Mouse (Mus musculus) hindbrain, postnatal 0 days (tissue): ENCODE measurements around the gene Rpp25l. TPM values are rescaled to one million over a fixed set of nuclear protein-coding genes. Genes with fewer than 3 reads are reported as not detected.
A peak's percentile ranks its signal among the peaks of the same experiment; 100 is the strongest.
"Not testable (repeated sequence)": the region's sequence is repeated elsewhere in the genome, so short reads cannot be mapped to it uniquely, and the experiment has no call there.

Experiments used
- ATAC-seq: fragments of 200-750 bp; cut with Nextera tagmentation; 2 replicates; pipeline ENCODE4 v1.8.0; 2017; ENCODE audit warnings: mild to moderate bottlenecking, moderate TSS enrichment, moderate library complexity
- DNase-seq: peaks from one replicate; pipeline ENCODE4 v3.0.0-alpha.2; 2015; ENCODE audit warnings: low spot score
- H3K27ac ChIP-seq: fragments of 300-500 bp; sonication (generic); 2 replicates; pipeline ENCODE4 v1.5.1; 2014; ENCODE audit warnings: mild to moderate bottlenecking
- H3K27me3 ChIP-seq: fragments of 300-500 bp; sonication (generic); 2 replicates; pipeline ENCODE4 v1.6.1; 2014; ENCODE audit warnings: low read length, mixed read lengths; ENCODE audit not compliant: insufficient read depth
- H3K36me3 ChIP-seq: fragments of 300-500 bp; sonication (generic); 2 replicates; pipeline ENCODE4 v1.6.1; 2014; ENCODE audit warnings: low read length, mixed read lengths; ENCODE audit not compliant: insufficient read depth
- H3K4me1 ChIP-seq: fragments of 300-500 bp; sonication (generic); 2 replicates; pipeline ENCODE4 v1.6.1; 2014; ENCODE audit warnings: antibody characterized with exemption, low read length, mixed read lengths; ENCODE audit not compliant: insufficient read depth
- H3K4me2 ChIP-seq: fragments of 300-500 bp; sonication (generic); 2 replicates; pipeline ENCODE4 v1.6.1; 2014; ENCODE audit warnings: low read depth, mild to moderate bottlenecking, low read length, moderate library complexity, mixed read lengths
- H3K4me3 ChIP-seq: fragments of 300-500 bp; sonication (generic); 2 replicates; pipeline ENCODE4 v1.5.1; 2014; ENCODE audit warnings: low read length
- H3K9ac ChIP-seq: fragments of 300-500 bp; sonication (generic); replicated peaks from 2 replicates; pipeline ENCODE4 v1.6.1; 2014; ENCODE audit warnings: mild to moderate bottlenecking, low read length, moderate library complexity, mixed read lengths
- H3K9me3 ChIP-seq: fragments of 300-500 bp; sonication (generic); 2 replicates; pipeline ENCODE4 v1.6.1; 2016; ENCODE audit warnings: low read length, mixed read lengths
- CTCF ChIP-seq: IDR thresholded peaks from 2 replicates; pipeline ENCODE4 v1.5.1; 2016; ENCODE audit warnings: antibody characterized with exemption, control low read depth, low read depth
- WGBS: fragments of 180-500 bp; shearing (Covaris S2); extraction: QIAGEN DNeasy Blood & Tissue Kit; methylation state at CpG from one replicate; pipeline ENCODE4 v1.1.7; 2014; 5-methylcytosine and 5-hydroxymethylcytosine counted together
- polyA plus RNA-seq: library from polyadenylated mRNA; unstranded; fragments of >200 nt; fragmentation: Nextera tagmentation; extraction: Ambion mirVana; gene quantifications from 2 replicates; pipeline ENCODE4 v1.2.1, GENCODE M21; 2015
- total RNA-seq: library from RNA; depleted of rRNA; stranded (reverse); fragments of >200 nt; gene quantifications from 2 replicates; pipeline ENCODE4 v1.2.3, GENCODE M21; 2014

The Rpp25l gene
- total and polyA plus RNA-seq, 2 experiments from 2014 or later, result 35.0 to 47.3 TPM

DNA sequence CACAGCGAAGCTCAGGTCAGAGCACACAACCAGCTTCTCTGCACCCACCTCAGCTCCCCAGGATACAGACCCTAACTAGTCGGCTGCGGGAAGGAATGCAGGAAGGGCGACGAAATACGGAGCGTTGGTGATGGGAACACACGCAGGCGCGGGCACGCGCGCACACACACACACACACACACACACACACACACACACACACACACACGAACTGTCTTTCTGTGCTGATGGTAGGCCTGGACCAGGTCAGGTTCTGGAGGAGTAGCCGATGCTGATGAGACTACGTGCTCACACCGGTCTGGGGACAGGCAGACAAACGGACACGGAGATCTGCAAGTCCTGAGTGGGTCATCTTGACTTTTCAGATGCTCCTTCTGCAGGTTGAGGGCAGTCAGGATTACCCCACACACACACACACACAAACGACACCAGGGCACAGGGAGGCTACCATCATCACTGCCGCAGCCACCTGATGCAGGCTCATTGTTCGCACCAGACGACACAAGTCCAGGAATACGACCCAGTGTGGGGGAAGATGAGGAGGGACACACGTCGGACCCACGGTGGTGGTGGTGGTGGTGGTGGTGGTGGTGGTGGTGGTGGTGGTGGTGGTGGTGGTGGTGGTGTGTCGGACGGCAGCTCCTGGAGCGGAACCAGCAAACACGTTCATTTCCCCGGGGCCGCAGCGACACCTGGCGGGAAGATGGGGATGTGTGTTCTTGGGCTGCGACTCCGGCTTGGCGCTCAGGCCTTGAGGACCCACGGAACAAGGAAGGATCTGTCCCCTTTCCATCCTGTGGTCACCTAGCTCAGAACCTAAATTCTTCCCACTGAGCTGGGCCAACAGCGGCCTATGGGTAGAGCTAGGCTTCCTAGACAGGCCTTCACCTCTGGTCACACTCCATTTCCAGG is 16.1 kb downstream of the Rpp25l start, which contains the start of gene Cntfr:
Gene Cntfr (minus strand): TSS at position 160 of the 912 bp plus-strand sequence.
- not testable (repeated sequence) for H3K27ac ChIP-seq, H3K4me2 ChIP-seq, H3K4me3 ChIP-seq, ATAC-seq, H3K4me1 ChIP-seq, H3K9ac ChIP-seq, H3K27me3 ChIP-seq, H3K36me3 ChIP-seq, H3K9me3 ChIP-seq
- peak; percentile 82 for DNase-seq
- 21% methylated on average over 26 of the region's 40 CpGs for WGBS
- TF ChIP-seq CTCF, result peak; percentile 80

DNA sequence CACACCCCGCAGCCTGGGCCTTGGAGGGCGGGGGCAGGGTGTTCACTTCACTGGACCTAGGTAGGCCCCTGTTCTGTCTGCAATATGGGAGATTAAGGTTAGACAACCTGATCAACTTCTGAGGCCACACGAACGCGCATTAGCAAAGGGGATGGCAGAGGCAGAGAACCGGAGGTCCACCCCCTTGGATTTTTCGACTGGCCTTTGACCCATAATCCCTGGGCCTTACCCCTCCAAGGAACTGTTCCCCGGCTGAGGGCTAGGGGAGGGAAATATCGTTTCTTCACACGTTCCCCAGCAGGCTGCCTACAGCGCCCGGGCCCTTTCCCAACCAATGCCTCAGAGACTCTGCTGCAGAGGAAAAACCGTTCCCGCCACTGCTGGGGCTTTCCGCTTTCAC is 16.9 kb downstream of the Rpp25l start:
- not testable (repeated sequence) for H3K27ac ChIP-seq, DNase-seq, H3K9ac ChIP-seq, ATAC-seq, H3K27me3 ChIP-seq, H3K9me3 ChIP-seq, H3K4me3 ChIP-seq, H3K4me1 ChIP-seq, H3K36me3 ChIP-seq, H3K4me2 ChIP-seq
- 19% methylated on average over 11 of the region's 15 CpGs for WGBS

DNA sequence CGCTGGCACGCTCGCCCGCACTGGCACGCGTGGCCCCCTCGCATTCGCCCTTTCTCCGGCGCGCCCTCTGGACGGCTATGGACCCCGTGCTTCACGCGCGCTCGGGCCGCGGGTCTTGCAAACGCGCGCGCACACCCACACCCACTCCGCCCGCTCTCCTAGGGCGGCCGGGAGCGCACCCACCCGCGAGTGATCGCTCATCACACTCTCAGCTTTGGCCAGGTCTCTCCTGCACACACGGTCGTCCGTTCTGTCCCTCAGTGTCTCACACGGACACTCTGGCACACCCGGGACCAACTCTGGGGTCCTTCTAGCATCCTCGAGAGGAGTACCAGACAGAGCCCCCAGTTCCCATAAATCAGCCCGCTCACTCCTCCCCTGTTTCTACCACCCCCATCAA is 17.5 kb downstream of the Rpp25l start:
- not testable (repeated sequence) for H3K4me2 ChIP-seq, DNase-seq, H3K4me1 ChIP-seq, ATAC-seq, H3K27me3 ChIP-seq, H3K27ac ChIP-seq, H3K4me3 ChIP-seq, H3K9me3 ChIP-seq, H3K36me3 ChIP-seq, H3K9ac ChIP-seq
- WGBS, result 0% methylated on average over 10 of the region's 38 CpGs

DNA sequence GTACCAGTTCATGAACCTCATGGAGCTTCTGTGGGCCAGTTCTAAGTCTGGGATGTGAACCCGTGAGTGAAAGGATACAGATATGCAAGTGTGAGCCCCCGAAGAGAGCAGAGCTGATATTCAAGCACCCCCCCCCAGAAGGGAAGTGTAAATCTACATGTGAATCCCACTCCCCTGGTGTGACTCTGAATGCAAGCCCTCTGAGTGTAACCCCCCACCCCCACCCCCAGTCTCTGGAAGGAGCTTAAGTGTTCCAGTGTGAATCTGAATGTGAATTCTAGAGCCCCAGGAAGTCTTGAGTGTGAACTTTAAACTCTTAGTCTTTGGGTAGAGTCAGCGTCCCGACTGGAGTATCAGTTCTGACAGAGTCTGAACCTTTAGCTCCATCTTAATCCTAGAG is 19.8 kb downstream of the Rpp25l start:
- not testable (repeated sequence) for H3K36me3 ChIP-seq, H3K4me2 ChIP-seq, ATAC-seq, H3K4me3 ChIP-seq, H3K4me1 ChIP-seq, H3K27me3 ChIP-seq, H3K27ac ChIP-seq, DNase-seq, H3K9me3 ChIP-seq, H3K9ac ChIP-seq
- 15% methylated on average over 4 of the region's 4 CpGs for WGBS

DNA sequence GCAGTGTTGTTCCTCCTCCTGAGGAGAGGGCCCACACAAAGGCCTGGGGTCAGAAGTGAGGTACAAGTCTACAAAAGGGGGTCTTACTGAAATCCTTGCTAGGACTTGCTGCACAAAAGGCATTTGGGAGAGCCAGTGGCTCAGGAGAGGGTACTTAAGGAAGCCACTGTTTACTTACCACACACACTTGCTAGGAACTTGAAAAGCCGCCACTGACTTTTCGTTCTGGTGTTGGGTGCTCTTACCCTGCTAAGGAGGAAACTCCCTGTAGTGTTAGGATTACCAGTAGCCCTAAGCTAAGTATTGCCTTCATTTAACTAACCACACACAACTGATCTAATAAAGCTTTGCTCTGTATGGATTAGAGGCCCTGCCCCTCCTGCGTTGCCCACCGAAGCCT is 23.3 kb downstream of the Rpp25l start:
- not testable (repeated sequence) for H3K4me1 ChIP-seq, H3K4me2 ChIP-seq, ATAC-seq, H3K9me3 ChIP-seq, DNase-seq, H3K4me3 ChIP-seq, H3K27ac ChIP-seq, H3K9ac ChIP-seq, H3K36me3 ChIP-seq, H3K27me3 ChIP-seq
- no CpG with 5 or more reads among the region's 4 CpGs for WGBS

DNA sequence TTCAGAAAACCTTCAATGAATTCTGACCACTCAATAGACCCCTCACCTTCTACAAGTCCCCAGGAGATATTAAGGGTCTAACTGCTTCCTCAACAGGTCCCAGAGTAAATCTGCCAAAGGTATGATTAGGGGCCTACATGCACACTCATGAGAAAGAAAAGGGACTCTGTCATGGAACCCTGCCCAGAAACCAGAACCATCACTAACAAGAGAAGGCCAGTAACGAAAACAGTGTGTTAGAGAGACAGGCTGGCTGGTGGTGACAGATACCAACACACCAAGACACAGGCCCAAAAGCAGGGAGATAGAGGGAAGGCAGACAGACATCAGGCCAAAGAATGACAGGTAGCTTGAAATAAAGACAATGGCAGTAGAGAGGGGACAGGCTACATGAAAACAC is 24.8 kb downstream of the Rpp25l start:
- not testable (repeated sequence) for H3K9me3 ChIP-seq, H3K27me3 ChIP-seq, H3K4me1 ChIP-seq, ATAC-seq, H3K4me2 ChIP-seq, DNase-seq, H3K9ac ChIP-seq, H3K27ac ChIP-seq, H3K4me3 ChIP-seq, H3K36me3 ChIP-seq
- WGBS, result 37% methylated on average over 1 of the region's 1 CpGs

DNA sequence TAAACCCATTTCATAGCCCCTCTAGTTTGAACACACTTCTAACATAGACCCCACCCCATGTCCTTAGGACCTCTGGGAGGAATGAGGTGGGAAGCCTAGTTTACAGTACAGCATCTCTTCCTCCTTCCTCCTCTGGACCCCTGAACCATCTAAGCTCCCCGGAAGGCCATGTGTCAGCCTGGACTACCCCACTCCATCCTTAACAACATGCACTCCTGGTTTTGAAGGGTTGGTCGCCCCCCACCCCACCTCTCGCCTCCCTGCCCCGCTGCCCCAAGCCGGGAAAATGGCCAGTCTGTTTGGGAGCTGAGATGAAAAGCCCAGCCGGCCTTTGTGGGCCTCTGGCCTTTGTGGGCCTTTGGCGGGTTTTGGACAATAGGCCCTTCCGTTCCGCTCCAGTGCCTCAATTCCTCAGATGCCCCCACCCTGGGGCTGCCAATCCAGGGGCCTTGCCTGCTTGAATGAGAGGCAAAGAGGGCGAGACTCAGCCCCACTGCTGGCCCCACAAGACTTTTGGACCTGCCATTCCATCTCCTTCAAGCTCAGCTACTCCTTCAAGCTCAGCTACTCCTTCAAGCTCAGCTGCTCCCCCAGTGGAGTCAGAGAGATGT is 27.3 kb downstream of the Rpp25l start:
- not testable (repeated sequence) for H3K36me3 ChIP-seq, H3K4me3 ChIP-seq, H3K27me3 ChIP-seq, H3K9me3 ChIP-seq, H3K27ac ChIP-seq, ATAC-seq, H3K4me1 ChIP-seq, H3K9ac ChIP-seq, H3K4me2 ChIP-seq, DNase-seq
- WGBS, result 19% methylated on average over 10 of the region's 10 CpGs

DNA sequence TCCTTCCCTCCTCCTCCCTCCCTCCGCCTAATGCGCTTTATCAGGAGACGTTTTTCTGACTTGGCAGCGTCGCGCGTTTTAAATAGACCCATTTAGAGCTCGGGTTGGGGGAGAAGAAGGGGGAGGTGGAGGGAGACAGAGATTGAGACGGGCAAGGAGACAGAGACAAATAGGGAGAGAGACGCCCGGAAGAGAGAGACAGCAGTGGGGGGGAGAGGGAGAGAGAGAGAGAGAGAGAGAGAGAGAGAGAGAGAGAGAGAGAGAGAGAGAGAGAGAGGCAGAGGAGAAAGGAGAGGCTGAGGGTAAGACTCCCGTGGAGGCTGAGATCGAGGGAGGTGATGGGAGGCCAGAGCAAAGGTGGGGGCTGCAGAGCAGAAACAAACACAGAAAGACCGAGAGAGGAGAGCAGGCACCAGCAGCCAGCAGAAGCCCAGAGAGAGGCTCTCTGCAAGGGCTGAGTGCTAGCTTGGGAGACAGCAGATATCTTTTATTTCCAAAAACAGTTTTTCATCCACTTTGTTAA is 28.3 kb downstream of the Rpp25l start:
- not testable (repeated sequence) for ATAC-seq, H3K27me3 ChIP-seq, H3K9ac ChIP-seq, H3K36me3 ChIP-seq, H3K4me2 ChIP-seq, H3K4me3 ChIP-seq, DNase-seq, H3K27ac ChIP-seq, H3K4me1 ChIP-seq, H3K9me3 ChIP-seq
- WGBS, result 0% methylated on average over 14 of the region's 14 CpGs

DNA sequence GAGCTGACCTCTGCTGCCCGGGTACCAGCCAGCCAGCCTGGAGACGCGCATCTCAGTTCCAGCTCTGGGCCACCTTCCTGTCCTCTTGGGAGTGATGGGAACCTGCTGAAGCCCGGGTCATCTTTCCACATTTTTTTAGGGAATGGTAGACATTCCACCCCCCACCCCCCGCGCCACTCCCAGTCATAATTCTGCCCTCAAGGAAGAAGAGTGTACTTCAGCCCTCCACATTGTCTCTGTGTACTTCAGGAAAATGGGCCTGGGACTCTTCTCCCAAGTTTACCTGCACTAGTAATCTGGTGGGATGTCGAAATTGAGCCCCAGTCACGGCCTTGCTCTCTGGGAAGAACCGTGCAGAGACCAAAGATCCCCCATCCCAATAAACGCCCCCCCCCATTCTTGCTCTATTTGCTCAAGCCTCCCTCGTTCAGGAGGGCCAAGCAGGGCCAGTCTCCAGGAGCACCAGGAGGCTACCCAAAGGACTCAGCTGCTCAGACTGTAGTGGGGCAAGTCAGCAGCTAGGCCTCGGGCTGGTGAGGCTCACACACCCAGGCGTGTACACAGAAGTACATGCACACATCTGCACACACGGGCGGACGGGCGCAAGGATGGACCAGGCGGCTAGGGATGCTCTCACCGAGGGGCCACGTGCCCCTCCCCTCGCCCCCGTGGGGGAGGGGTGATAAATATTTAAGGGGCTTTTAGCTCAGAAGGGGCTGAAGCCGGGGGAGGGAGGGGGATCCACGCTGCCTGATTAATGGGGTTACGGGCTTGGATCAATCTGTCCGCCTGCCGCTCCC is 29.0 kb downstream of the Rpp25l start:
- H3K4me3 ChIP-seq, H3K9me3 ChIP-seq, H3K9ac ChIP-seq, DNase-seq, H3K36me3 ChIP-seq, H3K27me3 ChIP-seq, H3K27ac ChIP-seq, H3K4me1 ChIP-seq: not testable (repeated sequence)
- peak overlapping the region; percentile 38; the same call in 1 of the 2 replicates for H3K4me2 ChIP-seq
- 6% methylated on average over 21 of the region's 27 CpGs for WGBS
- peak; percentile 14; the same call in 1 of the 2 replicates for ATAC-seq
